Mouse (Mus musculus): ENCODE results near the gene Hist2h2be.

The Hist2h2be gene

GRCm38 (mm10) chr3:96262216-96262875, 41.4 kb downstream of the Hist2h2be start:
- DNase-seq (ENCODE audit: low spot score in 2 of 2): peak in 1 of 2 experiments; percentile 90

GRCm38 (mm10) chr3:96262979-96263550, 42.1 kb downstream of the Hist2h2be start, which contains the start of gene Hist2h4:
TSS of gene Hist2h4 (minus strand) at chr3:96263311.
- DNase-seq (ENCODE audit: low spot score in 2 of 2): peak; percentile 96 to 99

- no peak for DNase-seq (ENCODE audit: low spot score in 2 of 2)
Measured at GRCm38 (mm10) chr3:96263558-96264403, 42.9 kb downstream of the Hist2h2be start.

- no peak for DNase-seq (ENCODE audit: low spot score in 2 of 2)
Measured at GRCm38 (mm10) chr3:96264404-96264949, 43.6 kb downstream of the Hist2h2be start.

- DNase-seq (ENCODE audit: low spot score in 2 of 2): no peak
Measured at GRCm38 (mm10) chr3:96266132-96266710, 45.3 kb downstream of the Hist2h2be start.

- no peak for DNase-seq (ENCODE audit: low spot score in 2 of 2)
Measured at GRCm38 (mm10) chr3:96267541-96267940, 46.6 kb downstream of the Hist2h2be start.

GRCm38 (mm10) chr3:96268051-96268775, 47.3 kb downstream of the Hist2h2be start, which contains the start of gene Hist2h3b:
TSS of gene Hist2h3b (plus strand) at chr3:96268654.
- DNase-seq (ENCODE audit: low spot score in 2 of 2): peak in 1 of 2 experiments; percentile 85

- DNase-seq (ENCODE audit: low spot score in 2 of 2): peak in 1 of 2 experiments; percentile 42
Measured at GRCm38 (mm10) chr3:96268776-96269378, 48.0 kb downstream of the Hist2h2be start.

- peak; percentile 95 to 97 for DNase-seq (ENCODE audit: low spot score in 2 of 2)
Measured at GRCm38 (mm10) chr3:96269511-96270474, 48.9 kb downstream of the Hist2h2be start, which contains the start of gene Hist2h2bb. TSS of gene Hist2h2bb (plus strand) at chr3:96269752.
